Mouse (Mus musculus): ENCODE data around the gene Zfc3h1. TPM values are rescaled to one million over a fixed set of nuclear protein-coding genes. Genes with fewer than 3 reads are reported as not detected.
A peak's percentile ranks its signal among the peaks of the same experiment; 100 is the strongest.

The Zfc3h1 gene
- polyA plus RNA-seq (2014; fragmentation: Nextera tagmentation; extraction: Ambion mirVana): 23.1 and 29.4 TPM in 2 replicates

DNA sequence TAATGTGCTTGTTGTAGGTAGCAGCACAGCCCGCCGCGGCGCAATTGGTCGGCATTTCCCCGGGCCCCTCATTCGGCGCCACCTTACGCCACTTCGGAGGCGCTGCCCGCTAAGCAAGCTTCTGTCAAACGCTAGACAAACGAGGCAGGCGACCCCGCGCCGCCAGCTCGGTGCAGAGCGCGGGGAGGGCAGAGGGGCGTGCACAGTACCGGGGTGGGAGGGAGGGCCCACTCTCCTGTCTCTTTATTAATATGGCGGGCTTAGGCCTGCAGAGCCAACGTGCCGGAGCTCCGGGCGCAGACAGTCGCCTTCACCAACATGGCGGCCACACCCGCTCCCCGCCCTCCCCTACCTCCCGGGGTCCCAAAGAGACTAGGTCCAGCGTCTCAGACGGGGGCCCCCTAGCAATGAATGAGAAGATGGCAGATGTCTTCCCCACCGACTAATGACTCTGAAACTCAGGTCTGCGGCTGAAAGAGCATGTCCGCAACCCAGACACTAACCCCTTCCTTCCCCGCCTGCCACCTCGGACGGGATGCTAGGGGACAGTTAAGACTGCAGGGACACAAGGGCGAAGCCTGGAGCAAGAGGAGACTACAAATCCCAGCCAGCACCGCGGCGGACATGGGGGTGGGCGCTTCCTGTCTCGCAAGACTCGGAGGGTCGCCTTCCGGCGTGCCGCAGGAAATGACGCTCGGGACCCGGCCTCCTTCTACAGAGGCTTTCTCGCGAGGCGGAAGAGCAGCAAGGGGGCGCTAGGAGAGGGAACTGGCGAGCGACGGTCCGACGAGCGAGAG is at the start of gene Zfc3h1, which contains the start of gene Thap2:
TSS of gene Zfc3h1 (plus strand) at position 739 of the 797 bp plus-strand sequence.
TSS of gene Thap2 (minus strand) at position 223 of the 797 bp plus-strand sequence.
- DNase-seq (ENCODE audit: low spot score) (peak; percentile 99), ATAC-seq (replicated peaks; ENCODE audit: low FRiP score) (peak; percentile 96)
- Histone ChIP-seq H3K27me3 (ENCODE audit: control insufficient read depth, insufficient read depth, low read length) (no peaks in the 10 kb centered on the region), H3K9me3 (ENCODE audit: control insufficient read depth, low read length) (no peaks in the 10 kb centered on the region), H3K4me1 (replicated peaks; ENCODE audit: control insufficient read depth, insufficient read depth, low read length) (peaks cover 5% of the 10 kb centered on the region; the same call in 1 of the 2 replicates), H3K9ac (ENCODE audit: low read length) (peak within 1 kb of the TSS; percentile 92), H3K27ac (ENCODE audit: low read depth, low read length) (peak within 1 kb of the TSS; percentile 98), H3K4me2 (ENCODE audit: low read depth, low read length, severe bottlenecking) (peak within 1 kb of the TSS; percentile 72), H3K4me3 (ENCODE audit: low read depth, low read length) (peak within 1 kb of the TSS; percentile 94), H3K36me3 (ENCODE audit: control insufficient read depth, insufficient read depth, low read length) (no peaks in the 10 kb centered on the region; the same call in 1 of the 2 replicates)
- WGBS: under 1% methylated on average over 65 of the region's 65 CpGs

DNA sequence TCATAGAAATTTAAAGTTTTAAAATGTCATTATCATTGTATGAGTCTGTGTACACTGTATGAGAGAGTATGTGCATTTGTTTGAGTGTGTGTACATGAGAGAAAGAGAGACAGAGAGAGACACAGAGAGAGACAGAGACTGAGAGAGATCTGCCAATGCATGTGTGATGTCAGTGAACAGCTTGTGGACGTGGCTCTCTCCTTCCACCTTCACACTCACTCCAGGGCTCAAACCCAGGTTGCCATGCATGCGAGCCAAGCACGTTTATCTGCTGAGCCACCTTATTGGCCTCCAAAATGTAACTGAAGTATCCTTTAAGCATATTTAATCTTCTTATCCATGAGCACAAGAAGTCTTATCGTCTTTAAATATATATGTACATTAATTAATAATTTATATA is 47.9 kb upstream of the Zfc3h1 start:
- H3K4me3 ChIP-seq (ENCODE audit: low read depth, low read length): no peak overlapping the region
- ATAC-seq (replicated peaks; ENCODE audit: low FRiP score): no peak
- WGBS: 84% methylated on average over 4 of the region's 4 CpGs

DNA sequence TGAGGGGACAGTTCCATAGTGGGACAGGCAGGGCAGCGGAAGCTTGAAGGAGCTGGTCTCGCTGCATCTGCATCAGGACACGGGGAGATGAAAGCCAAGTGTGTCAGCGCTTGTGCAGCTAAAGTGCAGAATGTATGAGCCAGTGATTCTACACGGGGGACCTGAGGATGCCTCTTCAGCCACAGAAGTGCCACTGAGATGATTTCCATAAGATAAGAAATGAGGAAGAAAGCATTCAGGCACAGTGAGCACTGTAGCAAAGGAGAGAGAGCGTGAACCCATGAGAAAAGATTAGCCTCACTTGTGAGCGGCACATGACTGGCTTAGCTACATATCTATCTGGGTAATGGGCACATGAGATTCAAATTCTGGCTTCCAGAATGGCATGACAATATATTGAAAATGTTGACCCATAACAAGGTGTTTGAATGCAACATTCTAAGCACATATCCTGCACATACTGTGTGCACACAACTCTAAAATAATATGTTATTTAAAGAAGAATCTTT is 44.9 kb upstream of the Zfc3h1 start:
- DNase-seq (ENCODE audit: low spot score): no peak
- Histone ChIP-seq H3K4me2 (ENCODE audit: low read depth, low read length, severe bottlenecking) (no peak overlapping the region), H3K4me1 (replicated peaks; ENCODE audit: control insufficient read depth, insufficient read depth, low read length) (no peaks in the 10 kb centered on the region), H3K4me3 (ENCODE audit: low read depth, low read length) (no peak overlapping the region), H3K36me3 (ENCODE audit: control insufficient read depth, insufficient read depth, low read length) (no peaks in the 10 kb centered on the region), H3K27ac (ENCODE audit: low read depth, low read length) (no peak overlapping the region), H3K9ac (ENCODE audit: low read length) (no peak overlapping the region), H3K27me3 (ENCODE audit: control insufficient read depth, insufficient read depth, low read length) (no peaks in the 10 kb centered on the region), H3K9me3 (ENCODE audit: control insufficient read depth, low read length) (no peaks in the 10 kb centered on the region)
- ATAC-seq (replicated peaks; ENCODE audit: low FRiP score): no peak
- WGBS: 92% methylated on average over 7 of the region's 7 CpGs

More for the DNA sequence above, 47.9 kb upstream of the Zfc3h1 start:
- Histone ChIP-seq H3K36me3 (ENCODE audit: control insufficient read depth, insufficient read depth, low read length) (no peaks in the 10 kb centered on the region), H3K27me3 (ENCODE audit: control insufficient read depth, insufficient read depth, low read length) (no peaks in the 10 kb centered on the region), H3K4me2 (ENCODE audit: low read depth, low read length, severe bottlenecking) (no peak overlapping the region), H3K9me3 (ENCODE audit: control insufficient read depth, low read length) (no peaks in the 10 kb centered on the region), H3K9ac (ENCODE audit: low read length) (no peak overlapping the region), H3K27ac (ENCODE audit: low read depth, low read length) (no peak overlapping the region), H3K4me1 (replicated peaks; ENCODE audit: control insufficient read depth, insufficient read depth, low read length) (no peaks in the 10 kb centered on the region)
- no peak for DNase-seq (ENCODE audit: low spot score)

DNA sequence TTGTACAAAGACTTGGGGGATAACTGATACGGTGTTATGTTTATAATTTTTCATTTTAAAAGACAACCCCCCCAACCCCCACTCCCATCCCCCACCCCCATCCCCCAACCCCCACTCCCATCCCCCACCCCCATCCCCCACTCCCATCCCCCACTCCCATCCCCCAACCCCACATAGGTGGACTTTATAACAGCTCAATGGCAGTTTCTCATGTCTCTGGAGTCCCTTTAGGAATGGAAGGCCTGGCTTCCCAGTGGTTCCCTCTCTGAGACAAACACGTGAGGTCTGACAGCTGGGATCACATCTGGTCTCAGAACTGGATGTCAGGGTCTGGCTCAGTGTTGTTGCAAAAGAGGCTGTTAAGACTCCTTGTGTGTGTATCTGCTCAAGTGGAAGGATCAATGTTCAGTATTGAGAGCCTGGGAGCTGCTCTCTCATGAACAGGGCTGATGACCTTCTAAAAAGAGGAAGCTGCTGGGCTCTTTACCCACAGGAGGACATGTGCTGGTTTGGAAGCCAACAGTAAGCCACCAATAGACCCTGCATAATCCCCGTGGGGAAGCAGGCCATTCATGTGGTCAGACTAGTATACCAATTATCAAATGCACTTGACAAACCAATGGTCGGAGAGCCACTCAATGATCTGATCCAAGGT is 41.9 kb upstream of the Zfc3h1 start:
- no peaks in the 10 kb centered on the region for H3K4me1 ChIP-seq (replicated peaks; ENCODE audit: control insufficient read depth, insufficient read depth, low read length)
- H3K4me2 ChIP-seq (ENCODE audit: low read depth, low read length, severe bottlenecking): no peak overlapping the region
- no peak overlapping the region for H3K9ac ChIP-seq (ENCODE audit: low read length)
- DNase-seq (ENCODE audit: low spot score) (no peak), ATAC-seq (replicated peaks; ENCODE audit: low FRiP score) (no peak)
- no peak overlapping the region for H3K4me3 ChIP-seq (ENCODE audit: low read depth, low read length)
- no peaks in the 10 kb centered on the region for H3K27me3 ChIP-seq (ENCODE audit: control insufficient read depth, insufficient read depth, low read length)
- WGBS: 85% methylated on average over 4 of the region's 4 CpGs
- no peaks in the 10 kb centered on the region for H3K9me3 ChIP-seq (ENCODE audit: control insufficient read depth, low read length)
- H3K36me3 ChIP-seq (ENCODE audit: control insufficient read depth, insufficient read depth, low read length): no peaks in the 10 kb centered on the region
- H3K27ac ChIP-seq (ENCODE audit: low read depth, low read length): no peak overlapping the region

DNA sequence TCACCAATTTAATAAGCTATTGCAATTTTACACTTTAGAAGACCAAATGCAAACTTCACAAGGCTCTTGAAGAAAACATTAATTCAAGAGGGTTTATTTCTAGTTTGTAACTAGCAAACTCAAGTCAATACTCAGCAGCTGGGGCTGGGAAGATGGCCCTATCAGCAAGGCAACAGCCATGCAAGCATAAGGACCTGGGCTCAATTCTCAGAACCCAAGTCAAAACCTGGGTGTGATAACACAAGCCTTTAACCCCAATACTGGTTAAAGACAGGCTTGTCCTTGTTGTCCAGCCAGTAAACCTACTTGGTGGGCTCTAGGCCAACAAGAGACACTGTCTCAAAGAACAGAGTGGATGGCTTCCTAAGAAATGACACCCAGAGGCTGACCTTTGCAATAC is 38.3 kb upstream of the Zfc3h1 start:
- Histone ChIP-seq H3K4me3 (ENCODE audit: low read depth, low read length) (no peak overlapping the region), H3K9me3 (ENCODE audit: control insufficient read depth, low read length) (no peaks in the 10 kb centered on the region), H3K9ac (ENCODE audit: low read length) (no peak overlapping the region), H3K4me2 (ENCODE audit: low read depth, low read length, severe bottlenecking) (no peak overlapping the region), H3K27me3 (ENCODE audit: control insufficient read depth, insufficient read depth, low read length) (no peaks in the 10 kb centered on the region), H3K4me1 (replicated peaks; ENCODE audit: control insufficient read depth, insufficient read depth, low read length) (no peaks in the 10 kb centered on the region), H3K36me3 (ENCODE audit: control insufficient read depth, insufficient read depth, low read length) (no peaks in the 10 kb centered on the region), H3K27ac (ENCODE audit: low read depth, low read length) (no peak overlapping the region)
- DNase-seq (ENCODE audit: low spot score) (no peak), ATAC-seq (replicated peaks; ENCODE audit: low FRiP score) (no peak)

DNA sequence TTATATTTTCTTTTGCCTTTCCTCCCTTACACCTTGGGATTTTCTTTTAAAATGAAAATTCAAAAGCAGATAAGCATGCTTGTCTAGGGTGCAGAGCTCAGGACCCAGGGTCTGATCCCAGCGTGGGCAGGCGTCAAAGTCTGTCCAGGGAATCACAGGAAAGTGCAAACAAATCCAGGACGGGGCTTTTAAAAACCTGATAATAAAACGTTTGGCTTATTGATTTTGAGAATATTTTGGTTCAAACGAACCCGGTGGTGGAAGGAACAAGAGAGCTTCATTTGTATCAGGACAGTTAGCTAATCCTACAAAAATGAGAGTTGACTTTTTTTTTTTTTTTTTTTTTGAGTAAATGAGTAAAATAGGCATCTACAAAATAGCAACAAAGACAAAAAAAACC is 36.6 kb upstream of the Zfc3h1 start:
- Histone ChIP-seq H3K27me3 (ENCODE audit: control insufficient read depth, insufficient read depth, low read length) (no peaks in the 10 kb centered on the region), H3K9me3 (ENCODE audit: control insufficient read depth, low read length) (no peaks in the 10 kb centered on the region), H3K4me1 (replicated peaks; ENCODE audit: control insufficient read depth, insufficient read depth, low read length) (no peaks in the 10 kb centered on the region), H3K4me2 (ENCODE audit: low read depth, low read length, severe bottlenecking) (no peak overlapping the region), H3K9ac (ENCODE audit: low read length) (no peak overlapping the region), H3K4me3 (ENCODE audit: low read depth, low read length) (no peak overlapping the region), H3K27ac (ENCODE audit: low read depth, low read length) (no peak overlapping the region), H3K36me3 (ENCODE audit: control insufficient read depth, insufficient read depth, low read length) (no peaks in the 10 kb centered on the region)
- ATAC-seq (replicated peaks; ENCODE audit: low FRiP score) (no peak), DNase-seq (ENCODE audit: low spot score) (no peak)
- WGBS: 85% methylated on average over 6 of the region's 6 CpGs

DNA sequence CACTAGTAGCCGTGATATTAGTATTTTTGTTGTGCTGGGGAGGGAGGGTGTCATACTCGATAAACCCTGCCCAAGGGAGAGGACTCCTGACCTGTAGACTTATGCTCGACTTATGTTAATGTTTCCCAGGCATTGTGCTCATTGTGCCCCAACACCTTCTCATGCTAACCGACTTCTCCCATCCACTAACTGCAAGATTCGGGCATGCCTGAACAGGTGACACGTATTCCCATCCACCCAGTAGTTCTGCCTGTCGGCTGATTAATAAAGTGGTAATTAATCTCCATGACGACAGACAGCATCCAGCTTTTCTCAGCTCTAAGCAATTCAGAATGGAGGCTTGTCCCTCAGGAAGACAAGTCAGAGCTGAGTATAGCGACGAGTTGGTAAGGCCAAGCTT is 35.7 kb upstream of the Zfc3h1 start:
- 78% methylated on average over 10 of the region's 10 CpGs for WGBS
- no peak for DNase-seq (ENCODE audit: low spot score)
- Histone ChIP-seq H3K27me3 (ENCODE audit: control insufficient read depth, insufficient read depth, low read length) (no peaks in the 10 kb centered on the region), H3K4me3 (ENCODE audit: low read depth, low read length) (no peak overlapping the region), H3K9me3 (ENCODE audit: control insufficient read depth, low read length) (no peaks in the 10 kb centered on the region), H3K36me3 (ENCODE audit: control insufficient read depth, insufficient read depth, low read length) (no peaks in the 10 kb centered on the region), H3K9ac (ENCODE audit: low read length) (no peak overlapping the region), H3K4me1 (replicated peaks; ENCODE audit: control insufficient read depth, insufficient read depth, low read length) (no peaks in the 10 kb centered on the region), H3K27ac (ENCODE audit: low read depth, low read length) (no peak overlapping the region), H3K4me2 (ENCODE audit: low read depth, low read length, severe bottlenecking) (no peak overlapping the region)
- no peak for ATAC-seq (replicated peaks; ENCODE audit: low FRiP score)

DNA sequence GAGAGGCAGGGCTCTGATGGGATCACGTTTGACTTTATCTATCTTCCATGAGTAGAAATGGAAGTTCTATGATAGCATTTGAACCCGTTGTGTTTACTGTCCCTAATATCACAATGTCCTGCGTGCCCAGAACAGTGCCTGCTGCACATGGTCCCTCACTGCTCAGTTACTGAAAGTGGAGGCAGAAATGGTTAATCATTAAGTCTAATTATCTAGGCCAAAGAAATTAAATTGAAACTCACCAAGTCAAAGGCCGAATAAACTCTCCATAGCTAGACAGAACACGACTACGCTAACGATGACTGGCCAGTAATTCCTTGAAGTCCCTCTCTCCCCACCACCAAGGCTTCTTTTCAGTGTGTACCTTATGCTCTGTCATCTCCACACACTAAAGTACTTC is 35.2 kb upstream of the Zfc3h1 start:
- no peaks in the 10 kb centered on the region for H3K9me3 ChIP-seq (ENCODE audit: control insufficient read depth, low read length)
- no peaks in the 10 kb centered on the region for H3K4me1 ChIP-seq (replicated peaks; ENCODE audit: control insufficient read depth, insufficient read depth, low read length)
- no peak overlapping the region for H3K9ac ChIP-seq (ENCODE audit: low read length)
- DNase-seq (ENCODE audit: low spot score): no peak
- ATAC-seq (replicated peaks; ENCODE audit: low FRiP score): no peak
- H3K4me3 ChIP-seq (ENCODE audit: low read depth, low read length): no peak overlapping the region
- H3K27me3 ChIP-seq (ENCODE audit: control insufficient read depth, insufficient read depth, low read length): no peaks in the 10 kb centered on the region
- no peak overlapping the region for H3K27ac ChIP-seq (ENCODE audit: low read depth, low read length)
- whole genome bisulfite sequencing: 89% methylated on average over 7 of the region's 7 CpGs
- H3K36me3 ChIP-seq (ENCODE audit: control insufficient read depth, insufficient read depth, low read length): no peaks in the 10 kb centered on the region
- H3K4me2 ChIP-seq (ENCODE audit: low read depth, low read length, severe bottlenecking): no peak overlapping the region
